Mouse (Mus musculus): ENCODE data around the gene Babam2. TPM values are rescaled to one million over a fixed set of nuclear protein-coding genes. Genes with fewer than 3 reads are reported as not detected.

Babam2 gene
- polyA plus RNA-seq, 1 experiment from 2014 or later, result 37.3 TPM

DNA sequence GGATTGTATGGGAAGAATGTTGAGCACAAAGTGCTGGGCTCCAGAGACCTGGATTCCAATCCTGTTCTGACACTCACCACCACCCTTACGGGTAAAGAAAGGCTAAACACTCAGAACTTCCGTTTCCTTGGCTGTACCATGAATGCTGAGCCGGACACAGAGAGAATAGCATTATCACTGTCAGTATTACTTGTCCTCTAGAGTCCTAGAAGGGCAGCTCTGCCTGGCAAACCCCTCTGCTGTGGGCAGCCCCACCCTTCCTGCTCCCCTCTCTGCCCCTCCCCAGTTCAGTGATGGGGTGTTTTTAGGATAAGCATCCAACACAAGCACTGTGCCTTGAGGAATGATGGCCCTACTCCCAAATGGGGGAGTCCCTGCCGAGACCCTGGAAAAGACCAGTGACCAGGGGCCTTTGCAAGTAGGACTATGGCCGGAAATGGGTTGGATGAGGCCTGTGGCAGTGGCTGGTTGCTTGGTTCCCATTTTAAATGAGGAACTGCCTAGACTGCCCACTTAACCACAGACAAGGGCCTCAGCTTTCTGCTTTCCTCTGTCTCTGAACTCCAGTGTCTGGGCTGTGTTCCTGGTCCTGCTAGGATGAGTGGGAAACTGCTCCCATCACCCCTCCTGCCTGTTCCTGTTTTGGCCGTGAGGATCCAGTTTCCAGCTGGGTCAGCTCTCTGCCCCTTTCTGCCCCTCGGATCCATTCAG, 414.9 kb downstream of the Babam2 start:
- ATAC-seq (ENCODE audit: insufficient number of reproducible peaks, insufficient read depth, low FRiP score, low read depth), result no peak
- Histone ChIP-seq H3K27me3 (ENCODE audit: control insufficient read depth, insufficient read depth, low read length) (no peaks in the 10 kb centered on the region), H3K9ac (ENCODE audit: low read length) (no peak overlapping the region), H3K36me3 (ENCODE audit: control insufficient read depth, insufficient read depth, low read length) (no peaks in the 10 kb centered on the region), H3K27ac (replicated peaks in 1 of 2; ENCODE audit: control insufficient read depth in 1 of 2, insufficient read depth in 1 of 2, low read depth in 2 of 2, low read length in 2 of 2) (no peak overlapping the region), H3K4me1 (ENCODE audit: control insufficient read depth in 2 of 2, insufficient read depth in 2 of 2, low read length in 2 of 2) (no peaks in the 10 kb centered on the region), H3K9me3 (ENCODE audit: control insufficient read depth, low read length) (no peaks in the 10 kb centered on the region), H3K4me3 (ENCODE audit: control insufficient read depth in 1 of 2, insufficient read depth in 1 of 2, low read depth in 1 of 2, low read length in 2 of 2) (no peak overlapping the region), H3K4me2 (ENCODE audit: low read length) (no peak overlapping the region)
- 83% methylated on average over 7 of the region's 7 CpGs for WGBS

DNA sequence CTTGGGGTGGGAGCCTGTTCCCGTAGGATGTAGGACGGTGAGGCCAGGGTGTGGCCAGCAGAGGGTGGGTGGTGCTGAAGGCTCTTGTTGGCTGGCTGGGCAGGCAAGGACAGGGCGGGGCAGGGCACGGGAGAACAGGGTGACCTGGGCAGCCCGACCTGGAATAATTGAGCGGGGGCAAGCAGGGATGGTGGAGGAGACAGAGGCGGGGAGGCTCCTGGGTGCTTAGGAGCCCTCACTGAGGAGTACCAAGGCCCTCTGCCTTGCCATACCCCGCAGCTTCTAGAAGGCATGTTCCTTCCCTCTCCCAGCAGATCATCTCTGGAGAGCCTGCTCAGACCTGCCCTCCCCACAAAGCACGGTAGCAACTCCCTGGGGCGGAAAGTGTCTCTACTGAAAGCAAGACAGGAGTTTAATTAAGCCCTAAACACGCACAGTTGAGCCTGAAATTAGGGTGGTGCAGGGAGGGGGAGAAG, 423.5 kb downstream of the Babam2 start:
- Histone ChIP-seq H3K36me3 (ENCODE audit: control insufficient read depth, insufficient read depth, low read length) (no peaks in the 10 kb centered on the region), H3K4me3 (ENCODE audit: control insufficient read depth in 1 of 2, insufficient read depth in 1 of 2, low read depth in 1 of 2, low read length in 2 of 2) (no peak overlapping the region), H3K9me3 (ENCODE audit: control insufficient read depth, low read length) (no peaks in the 10 kb centered on the region), H3K27ac (replicated peaks in 1 of 2; ENCODE audit: control insufficient read depth in 1 of 2, insufficient read depth in 1 of 2, low read depth in 2 of 2, low read length in 2 of 2) (no peak overlapping the region), H3K27me3 (ENCODE audit: control insufficient read depth, insufficient read depth, low read length) (no peaks in the 10 kb centered on the region), H3K4me2 (ENCODE audit: low read length) (no peak overlapping the region), H3K9ac (ENCODE audit: low read length) (no peak overlapping the region), H3K4me1 (ENCODE audit: control insufficient read depth in 2 of 2, insufficient read depth in 2 of 2, low read length in 2 of 2) (no peaks in the 10 kb centered on the region)
- no peak for ATAC-seq (ENCODE audit: insufficient number of reproducible peaks, insufficient read depth, low FRiP score, low read depth)
- WGBS, result 47% methylated on average over 11 of the region's 11 CpGs

DNA sequence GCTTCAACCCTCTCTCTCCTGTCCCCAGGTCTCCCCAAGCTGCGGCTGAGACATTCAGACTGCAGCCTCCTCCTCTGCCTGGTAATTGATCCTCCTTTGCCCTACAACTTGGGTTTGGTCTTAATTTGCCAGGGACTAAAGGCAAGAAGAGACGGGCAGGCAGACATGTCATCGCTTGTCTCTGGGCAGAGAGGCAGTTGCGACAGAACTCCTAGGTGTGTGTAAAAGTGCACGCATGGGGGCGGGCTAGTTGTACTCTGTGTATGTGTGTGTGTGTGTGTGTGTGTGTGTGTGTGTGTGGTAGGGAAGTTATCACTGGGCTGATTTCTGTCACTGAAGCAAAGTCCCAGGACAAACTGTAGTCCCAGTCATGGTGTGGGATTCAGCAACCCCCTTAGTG, 424.5 kb downstream of the Babam2 start:
- no peak overlapping the region for H3K9ac ChIP-seq (ENCODE audit: low read length)
- 87% methylated on average over 6 of the region's 6 CpGs for WGBS
- no peaks in the 10 kb centered on the region for H3K36me3 ChIP-seq (ENCODE audit: control insufficient read depth, insufficient read depth, low read length)
- H3K27me3 ChIP-seq (ENCODE audit: control insufficient read depth, insufficient read depth, low read length), result no peaks in the 10 kb centered on the region
- no peak overlapping the region for H3K27ac ChIP-seq (replicated peaks in 1 of 2; ENCODE audit: control insufficient read depth in 1 of 2, insufficient read depth in 1 of 2, low read depth in 2 of 2, low read length in 2 of 2)
- H3K4me2 ChIP-seq (ENCODE audit: low read length), result no peak overlapping the region
- no peaks in the 10 kb centered on the region; a peak in 1 of 4 replicates for H3K4me1 ChIP-seq (ENCODE audit: control insufficient read depth in 2 of 2, insufficient read depth in 2 of 2, low read length in 2 of 2)
- H3K4me3 ChIP-seq (ENCODE audit: control insufficient read depth in 1 of 2, insufficient read depth in 1 of 2, low read depth in 1 of 2, low read length in 2 of 2), result no peak overlapping the region
- ATAC-seq (ENCODE audit: insufficient number of reproducible peaks, insufficient read depth, low FRiP score, low read depth), result no peak
- no peaks in the 10 kb centered on the region for H3K9me3 ChIP-seq (ENCODE audit: control insufficient read depth, low read length)

DNA sequence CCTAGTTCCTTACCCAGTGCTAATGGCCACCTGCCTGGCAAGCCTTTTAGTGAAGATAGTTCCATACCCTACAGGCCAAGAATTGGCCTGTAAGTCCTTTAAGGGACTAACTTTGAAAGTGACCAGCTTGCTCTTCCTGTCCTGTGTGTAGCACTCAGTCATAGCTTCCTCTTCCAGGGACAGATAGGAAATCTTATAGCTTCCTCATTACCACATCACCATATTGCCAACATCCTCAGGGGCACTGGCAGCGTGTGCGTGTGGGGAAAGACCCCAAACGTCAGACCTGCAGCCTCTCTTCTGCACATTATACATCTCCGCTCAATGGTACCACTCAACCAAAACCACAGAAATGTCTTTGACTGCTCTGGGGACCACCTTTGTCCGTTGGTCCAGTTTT, 424.9 kb downstream of the Babam2 start:
- Histone ChIP-seq H3K4me3 (ENCODE audit: control insufficient read depth in 1 of 2, insufficient read depth in 1 of 2, low read depth in 1 of 2, low read length in 2 of 2) (no peak overlapping the region), H3K27me3 (ENCODE audit: control insufficient read depth, insufficient read depth, low read length) (no peaks in the 10 kb centered on the region), H3K27ac (replicated peaks in 1 of 2; ENCODE audit: control insufficient read depth in 1 of 2, insufficient read depth in 1 of 2, low read depth in 2 of 2, low read length in 2 of 2) (no peak overlapping the region), H3K4me1 (ENCODE audit: control insufficient read depth in 2 of 2, insufficient read depth in 2 of 2, low read length in 2 of 2) (no peaks in the 10 kb centered on the region; a peak in 1 of 4 replicates), H3K9me3 (ENCODE audit: control insufficient read depth, low read length) (no peaks in the 10 kb centered on the region), H3K36me3 (ENCODE audit: control insufficient read depth, insufficient read depth, low read length) (no peaks in the 10 kb centered on the region), H3K9ac (ENCODE audit: low read length) (no peak overlapping the region), H3K4me2 (ENCODE audit: low read length) (no peak overlapping the region)
- WGBS, result 74% methylated on average over 5 of the region's 5 CpGs
- no peak for ATAC-seq (ENCODE audit: insufficient number of reproducible peaks, insufficient read depth, low FRiP score, low read depth)

DNA sequence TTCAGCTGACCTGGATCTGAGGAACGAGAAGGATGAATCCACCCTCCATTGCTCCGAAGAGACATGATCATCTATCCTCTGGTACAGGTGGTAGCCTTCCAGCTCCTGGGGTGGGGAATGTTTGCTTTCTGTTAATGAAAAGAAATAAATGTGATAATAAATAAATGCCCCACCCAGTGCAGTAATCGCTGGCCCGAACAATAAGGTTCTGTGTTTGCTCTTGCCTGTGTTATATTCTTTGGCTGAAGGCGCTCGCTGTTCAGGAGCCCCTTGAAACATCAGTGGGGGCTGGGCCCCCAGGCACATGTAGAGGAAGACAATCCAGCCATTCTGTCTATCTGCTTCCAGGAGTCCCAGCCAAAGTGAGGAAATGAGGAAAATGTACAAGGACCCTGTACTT, 427.5 kb downstream of the Babam2 start:
- H3K36me3 ChIP-seq (ENCODE audit: control insufficient read depth, insufficient read depth, low read length), result no peaks in the 10 kb centered on the region
- 87% methylated on average over 6 of the region's 6 CpGs for WGBS
- H3K27me3 ChIP-seq (ENCODE audit: control insufficient read depth, insufficient read depth, low read length), result peaks cover under 1% of the 10 kb centered on the region; the same call in 1 of the 2 replicates
- H3K4me3 ChIP-seq (ENCODE audit: control insufficient read depth in 1 of 2, insufficient read depth in 1 of 2, low read depth in 1 of 2, low read length in 2 of 2), result no peak overlapping the region
- H3K9me3 ChIP-seq (ENCODE audit: control insufficient read depth, low read length), result no peaks in the 10 kb centered on the region
- no peaks in the 10 kb centered on the region; a peak in 1 of 4 replicates for H3K4me1 ChIP-seq (ENCODE audit: control insufficient read depth in 2 of 2, insufficient read depth in 2 of 2, low read length in 2 of 2)
- H3K9ac ChIP-seq (ENCODE audit: low read length), result no peak overlapping the region
- H3K4me2 ChIP-seq (ENCODE audit: low read length), result no peak overlapping the region
- no peak for ATAC-seq (ENCODE audit: insufficient number of reproducible peaks, insufficient read depth, low FRiP score, low read depth)
- no peak overlapping the region for H3K27ac ChIP-seq (replicated peaks in 1 of 2; ENCODE audit: control insufficient read depth in 1 of 2, insufficient read depth in 1 of 2, low read depth in 2 of 2, low read length in 2 of 2)

DNA sequence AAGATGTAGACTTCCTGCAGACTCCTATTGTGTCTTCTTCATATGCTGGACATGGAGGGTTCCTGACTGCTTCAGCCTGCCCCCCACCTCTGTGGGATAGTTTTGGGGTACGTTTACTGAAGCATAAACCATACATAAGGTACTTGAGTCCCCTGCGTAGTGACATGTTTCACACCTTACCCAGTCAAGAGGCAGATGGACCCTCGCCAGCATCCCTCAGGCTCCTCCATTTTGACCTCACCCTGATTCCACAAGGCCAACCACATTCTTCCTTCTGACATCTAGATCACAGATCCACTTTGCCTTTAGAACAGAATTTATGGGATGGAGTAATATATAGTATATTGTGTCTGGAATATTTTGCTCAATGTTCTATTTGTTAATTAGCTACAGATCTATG, 429.7 kb downstream of the Babam2 start:
- no peaks in the 10 kb centered on the region for H3K9me3 ChIP-seq (ENCODE audit: control insufficient read depth, low read length)
- no peak overlapping the region for H3K27ac ChIP-seq (replicated peaks in 1 of 2; ENCODE audit: control insufficient read depth in 1 of 2, insufficient read depth in 1 of 2, low read depth in 2 of 2, low read length in 2 of 2)
- no peaks in the 10 kb centered on the region; a peak in 1 of 4 replicates for H3K4me1 ChIP-seq (ENCODE audit: control insufficient read depth in 2 of 2, insufficient read depth in 2 of 2, low read length in 2 of 2)
- 74% methylated on average over 3 of the region's 3 CpGs for WGBS
- ATAC-seq (ENCODE audit: insufficient number of reproducible peaks, insufficient read depth, low FRiP score, low read depth), result no peak
- H3K27me3 ChIP-seq (ENCODE audit: control insufficient read depth, insufficient read depth, low read length), result peaks cover 3% of the 10 kb centered on the region; the same call in 1 of the 2 replicates
- H3K9ac ChIP-seq (ENCODE audit: low read length), result no peak overlapping the region
- no peaks in the 10 kb centered on the region for H3K36me3 ChIP-seq (ENCODE audit: control insufficient read depth, insufficient read depth, low read length)
- H3K4me3 ChIP-seq (ENCODE audit: control insufficient read depth in 1 of 2, insufficient read depth in 1 of 2, low read depth in 1 of 2, low read length in 2 of 2), result no peak overlapping the region
- H3K4me2 ChIP-seq (ENCODE audit: low read length), result no peak overlapping the region

DNA sequence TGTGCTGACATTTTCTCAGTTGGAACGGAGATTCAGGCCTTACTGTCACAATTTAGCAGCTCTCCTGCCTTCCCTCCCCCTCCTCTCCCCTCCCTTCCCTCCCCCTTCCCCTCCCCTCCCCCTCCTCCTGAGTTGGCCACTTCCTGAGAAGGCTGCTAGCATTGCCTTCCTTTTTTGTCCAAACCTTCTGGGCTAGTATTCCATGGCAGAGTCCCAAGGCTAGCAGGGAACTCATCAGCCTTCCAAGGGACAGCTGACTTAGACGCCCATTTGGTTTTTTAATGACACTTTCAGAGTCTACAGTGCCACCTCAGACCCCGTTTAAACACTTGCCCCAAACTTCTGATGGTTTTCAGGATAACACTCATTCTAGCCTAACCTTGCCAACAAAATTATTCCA, 430.4 kb downstream of the Babam2 start:
- Histone ChIP-seq H3K4me3 (ENCODE audit: control insufficient read depth in 1 of 2, insufficient read depth in 1 of 2, low read depth in 1 of 2, low read length in 2 of 2) (no peak overlapping the region), H3K27ac (replicated peaks in 1 of 2; ENCODE audit: control insufficient read depth in 1 of 2, insufficient read depth in 1 of 2, low read depth in 2 of 2, low read length in 2 of 2) (no peak overlapping the region), H3K36me3 (ENCODE audit: control insufficient read depth, insufficient read depth, low read length) (no peaks in the 10 kb centered on the region), H3K4me2 (ENCODE audit: low read length) (no peak overlapping the region), H3K9ac (ENCODE audit: low read length) (no peak overlapping the region), H3K27me3 (ENCODE audit: control insufficient read depth, insufficient read depth, low read length) (peaks cover 3% of the 10 kb centered on the region; the same call in 1 of the 2 replicates), H3K9me3 (ENCODE audit: control insufficient read depth, low read length) (no peaks in the 10 kb centered on the region), H3K4me1 (ENCODE audit: control insufficient read depth in 2 of 2, insufficient read depth in 2 of 2, low read length in 2 of 2) (no peaks in the 10 kb centered on the region; a peak in 1 of 4 replicates)
- ATAC-seq (ENCODE audit: insufficient number of reproducible peaks, insufficient read depth, low FRiP score, low read depth), result no peak
- WGBS, result 49% methylated on average over 3 of the region's 3 CpGs

All from heart, embryonic 14.5 days (tissue).